Mouse (Mus musculus): ENCODE measurements around the gene Itga8.

DNA sequence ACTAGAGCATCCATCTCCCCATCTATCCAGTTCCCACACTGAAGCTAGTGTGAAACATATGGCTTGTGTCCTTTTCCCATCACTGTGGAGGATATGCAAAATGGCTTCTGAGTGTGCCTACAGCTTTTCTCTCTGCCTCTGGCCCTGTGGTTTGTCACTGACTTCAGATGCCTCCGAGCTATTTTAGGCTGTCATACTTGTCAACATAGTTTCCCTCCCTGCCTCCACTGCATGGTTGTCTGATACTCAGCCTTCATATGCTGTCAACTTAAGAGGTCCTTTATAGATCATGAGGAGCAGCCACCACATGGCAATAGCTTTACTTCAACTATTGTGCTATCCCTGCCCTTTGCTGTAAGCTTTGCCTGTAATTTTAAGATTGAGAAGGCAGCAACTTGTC lies 75.4 kb downstream of the Itga8 start:
- no peak for TF ChIP-seq CTCF (IDR thresholded peaks at IDR 0.05; ENCODE audit: extremely low read depth, insufficient read depth, insufficient read length, insufficient replicate concordance)
- TF ChIP-seq POLR2A (IDR thresholded peaks at IDR 0.05; ENCODE audit: low read depth, low read length): no peak
